Mouse (Mus musculus): ENCODE data around the gene Fbxo24.
"Not testable (repeated sequence)": the region's sequence is repeated elsewhere in the genome, so short reads cannot be mapped to it uniquely, and the experiment has no call there.

The Fbxo24 gene

GRCm38 (mm10) chr5:137641054-137641453 lies 12.3 kb upstream of the Fbxo24 start, which contains the start of gene Sap25:
Gene Sap25, plus strand, starts transcription at chr5:137641334.
- DNase-seq: no peak

DNA sequence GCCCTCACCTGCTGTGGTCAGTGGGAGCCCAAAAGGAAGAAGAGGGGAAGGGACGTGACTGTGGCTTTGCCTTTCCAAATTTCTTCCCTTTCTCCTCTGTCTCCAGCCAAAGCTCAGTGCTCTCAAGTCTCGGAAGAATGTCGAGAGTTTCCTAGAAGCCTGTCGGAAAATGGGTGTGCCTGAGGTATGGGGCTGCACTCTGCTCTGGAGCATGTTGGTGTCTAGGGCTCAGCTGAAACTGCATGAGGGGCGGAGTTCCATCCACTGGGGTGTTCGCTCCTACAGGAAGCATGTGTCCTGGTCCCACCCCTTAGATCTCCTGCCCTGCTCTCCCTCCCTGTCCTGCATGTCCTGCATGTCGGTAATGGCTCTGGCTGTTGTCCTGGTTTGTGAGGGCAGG lies 10.7 kb upstream of the Fbxo24 start:
- DNase-seq: no peak

- DNase-seq: no peak
Observed at GRCm38 (mm10) chr5:137633397-137634084, 4.7 kb upstream of the Fbxo24 start.

DNA sequence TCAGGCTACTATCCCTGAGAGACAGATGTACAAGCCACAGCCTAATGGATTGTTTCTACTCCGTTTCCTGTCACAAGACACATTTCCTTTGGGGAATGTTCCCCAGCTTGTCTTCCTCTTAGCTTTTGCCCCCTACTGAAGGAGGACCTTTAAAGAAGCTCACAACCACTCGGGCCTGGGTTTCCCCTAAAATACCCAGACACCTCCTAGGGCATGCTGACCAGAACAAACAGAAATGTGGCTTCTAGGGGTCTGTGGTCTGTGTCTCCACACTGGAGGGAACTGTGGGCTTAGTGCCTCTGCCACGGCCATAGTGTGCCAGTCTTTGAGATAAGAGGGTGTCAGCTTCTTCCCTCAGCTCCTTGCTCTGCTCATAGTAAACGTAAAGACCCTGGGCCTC lies 2.8 kb upstream of the Fbxo24 start:
- DNase-seq: no peak

DNA sequence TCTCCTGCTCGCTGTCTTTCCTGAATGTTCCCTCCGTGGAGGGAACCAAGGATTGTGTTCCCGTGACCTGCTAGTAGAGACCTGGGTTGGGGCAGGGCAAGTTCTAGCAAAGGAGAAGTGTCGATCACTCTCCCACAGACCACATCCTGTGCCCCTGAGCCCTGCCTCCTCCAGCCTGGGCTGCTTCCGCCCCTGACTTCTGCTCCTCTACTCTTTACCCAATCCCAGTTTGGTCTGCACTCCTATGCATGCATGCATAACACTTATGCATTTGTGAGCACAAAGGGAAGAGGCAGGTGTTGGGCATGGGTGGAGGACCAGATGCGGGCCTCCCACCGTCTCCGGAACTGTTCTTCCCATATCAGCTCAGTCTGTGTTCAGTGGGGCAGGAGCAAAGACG lies 2.4 kb upstream of the Fbxo24 start:
- no peak for DNase-seq

GRCm38 (mm10) chr5:137630602-137631001 lies 1.8 kb upstream of the Fbxo24 start:
- DNase-seq: no peak

GRCm38 (mm10) chr5:137629906-137630545 lies 1.2 kb upstream of the Fbxo24 start:
- DNase-seq: no peak

DNA sequence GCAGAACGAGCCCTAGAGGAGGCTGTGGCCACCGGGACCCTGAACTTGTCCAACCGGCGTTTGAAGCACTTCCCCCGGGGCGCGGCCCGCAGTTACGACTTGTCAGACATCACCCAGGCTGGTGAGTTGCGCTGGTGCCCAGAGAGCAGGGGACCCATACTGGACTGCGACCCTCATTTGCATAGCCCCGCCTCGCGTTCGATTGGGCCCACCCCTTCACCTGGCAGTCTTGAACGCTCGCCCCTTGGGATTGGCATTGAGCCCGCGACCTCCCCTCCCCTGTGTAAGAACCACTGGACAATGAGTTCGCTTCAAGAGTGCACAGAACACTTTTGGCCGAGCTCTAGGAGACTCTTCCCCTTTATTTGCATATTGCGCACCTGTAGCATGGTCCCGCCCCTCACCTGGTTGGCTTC lies 512 bp upstream of the Fbxo24 start:
- DNase-seq: no peak

- no peak for DNase-seq
Observed at GRCm38 (mm10) chr5:137627991-137628390, 811 bp downstream of the Fbxo24 start.

GRCm38 (mm10) chr5:137623937-137624530 lies 4.8 kb downstream of the Fbxo24 start:
- no peak for DNase-seq

DNA sequence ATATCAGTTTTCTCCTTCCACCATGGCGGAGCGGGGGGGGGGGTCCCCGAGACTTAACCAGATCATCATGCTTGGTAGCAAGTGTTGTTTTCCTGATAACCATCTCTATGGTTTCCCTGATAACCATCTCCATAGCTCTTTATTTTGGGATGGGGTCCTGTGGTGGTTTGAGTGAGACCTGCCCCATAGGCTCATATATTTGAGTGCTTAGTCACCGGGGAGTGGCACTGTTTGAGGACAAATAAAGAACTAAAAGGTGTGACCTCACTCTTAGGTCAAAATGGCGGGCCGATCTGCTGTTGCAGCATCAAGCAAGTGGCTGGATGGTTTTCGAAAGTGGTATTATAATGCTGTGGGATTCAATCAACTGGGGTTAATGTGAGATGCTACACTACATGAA lies 13.5 kb downstream of the Fbxo24 start:
- no peak for DNase-seq

DNA sequence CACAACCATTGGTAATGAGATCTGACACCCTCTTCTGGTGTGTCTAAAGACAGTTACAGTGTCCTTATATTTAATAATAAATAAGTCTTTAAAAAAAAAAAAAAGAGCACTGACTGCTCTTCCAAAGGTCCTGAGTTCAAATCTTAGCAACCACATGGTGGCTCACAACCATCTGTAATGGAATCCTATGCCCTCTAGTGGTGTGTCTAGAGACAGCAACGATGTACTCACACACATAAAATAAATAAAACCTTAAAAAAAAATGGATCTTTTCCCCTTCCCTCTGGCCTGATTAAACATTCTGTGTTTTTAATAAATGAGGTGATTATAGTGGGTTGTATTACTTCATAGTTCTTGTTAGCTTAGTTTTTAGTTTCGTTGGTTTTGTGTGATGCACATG lies 13.9 kb downstream of the Fbxo24 start:
- not testable (repeated sequence) for DNase-seq

GRCm38 (mm10) chr5:137613550-137613949 lies 15.3 kb downstream of the Fbxo24 start, which contains the start of gene Pcolce:
Gene Pcolce, minus strand, starts transcription at chr5:137613784.
- no peak for DNase-seq

DNA sequence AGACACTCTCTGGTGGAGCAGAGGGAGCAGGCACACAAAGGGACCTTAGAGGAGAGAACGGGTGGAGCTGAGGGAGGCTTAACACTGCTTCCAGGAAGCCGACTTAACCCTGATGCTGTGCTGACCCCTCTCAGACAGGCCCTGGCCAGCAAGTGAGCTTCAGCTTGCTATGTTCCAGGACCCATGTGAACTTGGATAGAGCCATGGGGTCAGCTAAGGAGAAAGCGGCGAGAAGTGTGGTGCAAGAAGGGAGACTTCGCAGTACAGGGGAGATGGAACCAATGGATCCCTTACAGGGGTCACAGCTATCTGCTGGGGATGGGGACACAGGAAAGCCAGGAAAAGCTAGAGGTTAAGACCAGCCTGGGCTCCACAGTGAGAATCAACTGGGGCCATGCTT lies 15.7 kb downstream of the Fbxo24 start:
- DNase-seq: no peak

GRCm38 (mm10) chr5:137611245-137611602 lies 17.6 kb downstream of the Fbxo24 start:
- DNase-seq: peak; percentile 68

DNA sequence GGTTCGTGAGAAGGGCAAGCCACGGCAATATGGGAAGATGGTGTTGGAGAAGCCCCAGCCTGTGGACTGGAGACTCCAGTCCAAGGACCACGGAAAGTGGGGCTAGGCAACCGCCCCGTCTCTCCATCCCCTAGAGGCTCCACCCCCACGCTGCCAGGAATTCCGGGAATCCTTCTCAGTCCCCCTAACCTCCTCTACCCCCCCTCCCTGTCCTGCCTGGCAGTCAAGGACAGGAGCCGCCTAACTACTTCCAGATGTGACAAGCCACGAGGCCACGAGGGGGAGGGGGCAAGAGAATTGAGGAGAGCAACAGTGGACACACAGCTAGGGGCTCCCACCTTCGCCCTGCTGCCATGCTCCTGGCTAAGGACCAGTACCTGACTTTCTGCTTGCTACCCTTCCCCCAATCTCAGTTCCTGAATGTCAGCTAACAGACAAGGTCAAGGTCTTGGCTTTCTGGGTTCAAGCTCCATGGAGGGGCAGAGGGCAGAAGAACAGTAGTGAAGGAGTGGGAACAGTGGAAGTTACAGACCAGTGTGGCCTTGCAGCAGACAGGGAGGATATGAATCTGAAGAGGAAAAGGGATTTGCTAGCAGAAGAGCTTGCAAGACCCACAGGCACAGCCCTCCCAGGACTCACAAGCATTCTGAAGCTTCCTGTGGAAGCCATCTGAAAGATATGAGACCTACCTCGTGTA lies 18.1 kb downstream of the Fbxo24 start:
- peak; percentile 58 for DNase-seq

GRCm38 (mm10) chr5:137610056-137610455 lies 18.7 kb downstream of the Fbxo24 start:
- no peak for DNase-seq

DNA sequence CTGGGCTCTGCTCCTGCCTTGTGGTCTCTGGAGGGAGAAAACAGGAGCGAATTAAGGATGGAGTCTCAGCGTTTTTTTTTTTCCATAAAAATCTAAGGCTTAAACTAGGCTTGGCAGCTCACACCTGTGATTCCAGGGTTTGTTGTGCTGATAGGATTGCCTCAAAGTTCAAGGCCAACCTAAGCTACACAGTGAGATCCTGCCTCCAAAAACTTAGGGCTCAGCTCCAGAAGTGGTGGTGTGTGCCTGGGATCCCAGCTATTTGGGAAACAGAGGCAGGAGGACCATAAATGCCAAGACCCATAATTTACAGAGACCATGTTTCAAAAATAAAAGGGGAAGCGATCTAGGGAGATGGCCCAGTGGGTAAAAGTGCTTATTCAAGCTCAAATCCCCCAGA lies 19.5 kb downstream of the Fbxo24 start:
- DNase-seq: no peak

- DNase-seq: no peak
Observed at GRCm38 (mm10) chr5:137608654-137609190, 20.1 kb downstream of the Fbxo24 start.

- DNase-seq: no peak
Observed at GRCm38 (mm10) chr5:137607860-137608653, 20.7 kb downstream of the Fbxo24 start.

GRCm38 (mm10) chr5:137601365-137601729 lies 27.5 kb downstream of the Fbxo24 start:
- no peak for DNase-seq

DNA sequence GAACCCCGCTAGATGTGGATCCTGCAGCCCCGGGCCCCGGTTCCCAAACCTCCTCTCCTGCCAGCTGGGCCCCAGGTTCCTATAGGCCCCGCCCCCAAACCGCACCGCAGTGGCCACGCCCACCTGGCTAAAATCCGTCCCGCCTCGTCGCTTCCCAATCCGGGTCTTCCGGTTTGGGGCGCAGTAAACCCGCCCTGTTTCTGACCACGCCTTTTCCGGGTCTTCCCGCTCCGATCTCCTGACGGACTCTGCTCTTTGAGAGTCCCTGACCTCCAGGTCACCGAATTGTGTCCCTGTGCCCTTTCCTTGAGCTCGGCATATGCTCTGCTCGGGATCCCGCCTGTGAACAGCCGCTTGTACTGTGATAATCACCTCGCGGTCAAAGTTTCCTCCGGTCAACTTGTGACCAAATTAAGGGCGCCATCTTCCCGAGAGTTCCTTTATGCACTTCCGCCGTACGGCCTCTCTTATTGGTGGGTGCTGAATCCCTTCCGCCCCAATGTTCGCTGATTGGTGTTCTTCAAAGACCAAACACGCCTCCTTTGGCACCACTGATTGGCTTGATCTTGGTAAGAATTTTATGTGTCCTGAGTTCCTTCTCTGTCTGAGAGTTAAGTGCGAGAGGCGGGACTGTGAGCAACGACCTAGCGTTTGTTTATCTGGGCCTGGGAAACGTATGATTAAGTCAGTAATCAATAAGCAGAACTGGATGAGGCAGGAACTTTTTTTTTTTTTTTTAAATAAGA lies 28.0 kb downstream of the Fbxo24 start, which contains the start of gene Mospd3:
TSS of gene Mospd3 (minus strand) at position 440 of the 746 bp plus-strand sequence.
- DNase-seq: peak; percentile 99

Measured in retina, postnatal 1 day (tissue).